Mouse (Mus musculus) midbrain, embryonic 12.5 days (tissue): ENCODE results near the gene Zpbp. TPM values are rescaled to one million over a fixed set of nuclear protein-coding genes. Genes with fewer than 3 reads are reported as not detected.

Experiments used
- ATAC-seq: fragments of 200-750 bp; cut with Nextera tagmentation; 2 replicates; pipeline ENCODE4 v1.8.0; 2017; ENCODE audit warnings: low read depth, moderate TSS enrichment, moderate library complexity; ENCODE audit not compliant: low FRiP score
- H3K27ac ChIP-seq: fragments of 300-500 bp; sonication (generic); replicated peaks from 2 replicates; pipeline ENCODE4 v1.5.1; 2016; ENCODE audit warnings: mild to moderate bottlenecking
- H3K27me3 ChIP-seq: fragments of 300-500 bp; sonication (generic); 2 replicates; pipeline ENCODE4 v1.6.1; 2016; ENCODE audit warnings: mild to moderate bottlenecking
- H3K36me3 ChIP-seq: fragments of 300-500 bp; sonication (generic); 2 replicates; pipeline ENCODE4 v1.6.1; 2016
- H3K4me1 ChIP-seq: fragments of 300-500 bp; sonication (generic); 2 replicates; pipeline ENCODE4 v1.6.1; 2016
- H3K4me2 ChIP-seq: fragments of 300-500 bp; sonication (generic); replicated peaks from 2 replicates; pipeline ENCODE4 v1.6.1; 2016; ENCODE audit warnings: mild to moderate bottlenecking, moderate library complexity
- H3K4me3 ChIP-seq: fragments of 300-500 bp; sonication (generic); 2 replicates; pipeline ENCODE4 v1.5.1; 2016; ENCODE audit warnings: mild to moderate bottlenecking
- H3K9ac ChIP-seq: fragments of 300-500 bp; sonication (generic); replicated peaks from 2 replicates; pipeline ENCODE4 v1.6.1; 2016; ENCODE audit warnings: mild to moderate bottlenecking, moderate library complexity
- H3K9me3 ChIP-seq: fragments of 300-500 bp; sonication (generic); 2 replicates; pipeline ENCODE4 v1.6.1; 2016; ENCODE audit warnings: mild to moderate bottlenecking
- WGBS: fragments of 180-500 bp; shearing (Covaris S2); methylation state at CpG from one replicate; pipeline ENCODE4 v1.1.7; 2016; 5-methylcytosine and 5-hydroxymethylcytosine counted together
- polyA plus RNA-seq: library from polyadenylated mRNA; unstranded; fragments of >200 nt; fragmentation: Nextera tagmentation; extraction: Ambion mirVana; gene quantifications from 2 replicates; pipeline ENCODE4 v1.2.1, GENCODE M21; 2016

Gene Zpbp
- polyA plus RNA-seq: 0.73 and 0.92 TPM in 2 replicates

DNA sequence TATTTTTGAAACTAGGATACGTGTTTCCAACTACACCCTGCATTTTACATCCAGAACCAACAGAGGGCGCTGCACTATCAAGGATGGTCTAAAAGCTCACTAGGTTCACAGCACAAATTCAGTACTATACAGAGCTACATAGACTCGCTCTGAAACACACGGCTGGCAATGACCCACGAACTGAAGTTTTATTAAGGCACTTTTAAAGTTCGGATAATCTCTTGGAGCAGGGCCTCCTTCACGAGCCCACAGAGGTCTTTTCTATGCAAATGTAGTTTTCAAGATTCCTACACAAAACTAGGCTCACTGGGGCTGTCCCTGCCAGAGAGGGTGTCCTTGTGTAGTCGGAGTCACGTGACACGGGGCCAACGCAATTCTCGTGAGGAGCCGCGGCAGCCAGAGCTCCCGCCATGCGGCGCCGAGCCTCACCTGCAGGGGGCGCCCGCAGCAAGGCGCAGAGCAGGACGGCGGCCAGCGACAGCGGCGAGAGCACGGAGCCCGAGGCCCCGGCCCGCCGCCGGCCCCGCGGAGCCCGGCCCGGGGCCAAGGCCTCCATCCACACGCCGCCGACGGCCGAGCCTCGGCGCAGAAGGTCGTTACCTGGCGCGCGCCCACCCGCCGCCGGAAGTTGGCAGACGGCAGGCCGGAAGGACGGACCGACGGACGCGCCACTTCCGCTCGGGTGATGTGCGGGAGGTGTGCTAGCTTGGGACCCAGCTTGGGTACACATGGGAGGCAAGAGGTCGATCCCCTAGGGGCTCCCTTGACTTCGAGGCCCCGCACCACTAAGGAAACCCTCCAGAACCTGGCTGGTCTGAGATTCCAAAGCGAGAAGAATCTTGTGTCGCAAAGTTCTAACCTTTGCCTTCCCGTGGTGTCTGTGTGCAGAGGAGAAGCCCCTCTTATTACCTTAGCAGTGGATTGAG is at the start of gene Zpbp, which contains the start of gene Spata48:
TSS of gene Zpbp (minus strand) at position 774 of the 926 bp plus-strand sequence.
TSS of gene Spata48 (plus strand) at position 460 of the 926 bp plus-strand sequence.
- Histone ChIP-seq H3K4me1 (no peaks in the 10 kb centered on the region), H3K4me2 (peak within 1 kb of the TSS; percentile 68), H3K36me3 (no peaks in the 10 kb centered on the region), H3K27ac (peak within 1 kb of the TSS; percentile 75), H3K9ac (peak within 1 kb of the TSS; percentile 62), H3K9me3 (no peaks in the 10 kb centered on the region), H3K27me3 (no peaks in the 10 kb centered on the region), H3K4me3 (peak within 1 kb of the TSS; percentile 62)
- 4% methylated on average over 62 of the region's 66 CpGs for WGBS
- peak; percentile 97 for ATAC-seq

DNA sequence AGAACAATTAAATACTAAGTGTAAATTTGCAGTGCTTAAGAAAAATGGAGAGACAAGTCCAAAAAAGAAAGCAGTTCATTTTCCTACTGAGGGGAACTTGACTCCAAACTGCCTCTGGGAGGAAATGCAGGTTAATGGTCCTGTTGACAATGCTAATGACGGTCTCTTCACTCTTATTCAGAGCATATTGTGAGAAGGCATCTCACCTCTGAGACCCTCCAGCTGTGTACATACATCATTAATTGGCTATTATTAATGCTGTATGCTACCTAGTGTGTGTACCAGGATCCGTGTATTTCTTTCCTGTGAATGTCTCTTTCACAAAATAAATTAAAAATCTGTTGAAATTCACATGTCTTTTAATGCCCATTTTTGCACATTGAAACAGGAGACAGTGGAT is 47.2 kb upstream of the Zpbp start:
- Histone ChIP-seq H3K36me3 (no peaks in the 10 kb centered on the region), H3K27ac (no peak overlapping the region), H3K27me3 (no peaks in the 10 kb centered on the region), H3K4me2 (no peak overlapping the region), H3K4me1 (no peaks in the 10 kb centered on the region), H3K4me3 (no peak overlapping the region), H3K9ac (no peak overlapping the region), H3K9me3 (no peaks in the 10 kb centered on the region)
- WGBS: 68% methylated on average over 2 of the region's 2 CpGs
- no peak for ATAC-seq

DNA sequence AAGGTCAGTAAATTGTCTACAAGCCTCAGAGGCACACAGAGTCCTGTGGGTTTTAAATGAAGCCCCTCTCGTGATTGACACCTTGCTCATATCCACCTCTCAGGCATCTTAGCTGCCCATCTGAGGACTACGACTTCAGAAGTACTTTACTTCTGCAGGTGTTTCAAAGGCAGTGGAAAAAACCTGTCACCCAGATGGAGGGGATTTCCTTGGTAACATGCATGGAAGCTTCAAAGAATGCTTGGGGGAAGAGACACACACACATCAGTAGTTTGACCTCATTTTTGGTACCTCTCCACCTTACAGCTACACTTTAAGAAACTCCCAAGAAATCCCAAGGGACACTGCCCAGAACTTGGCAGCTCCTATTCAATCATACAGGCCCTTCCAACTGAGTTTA is 44.0 kb upstream of the Zpbp start:
- Histone ChIP-seq H3K4me1 (no peaks in the 10 kb centered on the region), H3K4me2 (no peak overlapping the region), H3K4me3 (no peak overlapping the region), H3K27ac (no peak overlapping the region), H3K36me3 (no peaks in the 10 kb centered on the region), H3K27me3 (no peaks in the 10 kb centered on the region), H3K9me3 (no peaks in the 10 kb centered on the region), H3K9ac (no peak overlapping the region)
- no peak for ATAC-seq
- 76% methylated on average over 2 of the region's 2 CpGs for WGBS

DNA sequence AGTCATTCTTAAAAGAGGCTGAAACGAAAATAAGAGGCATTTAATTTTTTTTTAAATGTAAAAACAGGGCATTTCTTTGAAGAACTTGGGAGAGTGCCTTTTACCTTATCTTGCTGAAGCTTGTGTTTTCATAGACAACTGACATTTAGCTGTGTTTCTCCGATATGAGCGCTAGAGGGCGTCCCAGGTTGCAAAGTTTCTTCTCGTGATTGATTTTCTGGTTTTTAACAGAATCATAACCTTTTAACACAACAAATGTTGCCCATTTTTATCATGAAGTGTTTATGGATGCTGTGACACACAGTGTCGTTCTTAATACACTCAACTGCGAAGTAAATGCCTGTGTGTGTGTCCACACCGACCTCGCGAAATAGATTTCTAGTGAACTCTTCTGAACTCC is 37.7 kb upstream of the Zpbp start:
- no peak overlapping the region for H3K4me2 ChIP-seq
- ATAC-seq: no peak
- no peak overlapping the region for H3K4me3 ChIP-seq

DNA sequence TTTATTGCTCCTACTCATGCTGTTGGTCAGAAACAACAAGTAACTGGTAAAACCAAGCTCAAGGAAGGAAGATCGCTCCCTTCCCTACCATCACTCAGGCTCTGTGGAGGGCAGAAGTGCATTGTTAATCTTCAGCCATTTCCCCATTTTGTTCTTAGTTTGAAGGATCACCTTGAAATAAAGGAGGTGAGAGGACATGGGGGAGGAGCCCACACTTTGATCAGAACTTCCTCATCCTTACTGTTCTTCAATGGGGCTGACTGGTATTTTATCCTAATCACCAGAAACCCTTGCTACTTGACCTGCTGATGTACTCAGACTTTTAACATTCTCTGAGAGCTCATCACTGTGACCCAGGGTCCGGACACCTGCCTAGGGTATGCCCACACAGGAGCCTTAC is 33.5 kb upstream of the Zpbp start:
- Histone ChIP-seq H3K27me3 (no peaks in the 10 kb centered on the region), H3K4me3 (no peak overlapping the region), H3K36me3 (no peaks in the 10 kb centered on the region), H3K9me3 (no peaks in the 10 kb centered on the region), H3K4me2 (no peak overlapping the region), H3K27ac (no peak overlapping the region), H3K4me1 (no peaks in the 10 kb centered on the region), H3K9ac (no peak overlapping the region)
- no peak for ATAC-seq
- WGBS: 90% methylated on average over 2 of the region's 2 CpGs

More for the DNA sequence above, 37.7 kb upstream of the Zpbp start:
- no peaks in the 10 kb centered on the region for H3K4me1 ChIP-seq
- 24% methylated on average over 10 of the region's 10 CpGs for WGBS
- H3K36me3 ChIP-seq: no peaks in the 10 kb centered on the region
- H3K27ac ChIP-seq: no peak overlapping the region
- no peaks in the 10 kb centered on the region for H3K9me3 ChIP-seq
- H3K9ac ChIP-seq: no peak overlapping the region
- no peaks in the 10 kb centered on the region for H3K27me3 ChIP-seq

DNA sequence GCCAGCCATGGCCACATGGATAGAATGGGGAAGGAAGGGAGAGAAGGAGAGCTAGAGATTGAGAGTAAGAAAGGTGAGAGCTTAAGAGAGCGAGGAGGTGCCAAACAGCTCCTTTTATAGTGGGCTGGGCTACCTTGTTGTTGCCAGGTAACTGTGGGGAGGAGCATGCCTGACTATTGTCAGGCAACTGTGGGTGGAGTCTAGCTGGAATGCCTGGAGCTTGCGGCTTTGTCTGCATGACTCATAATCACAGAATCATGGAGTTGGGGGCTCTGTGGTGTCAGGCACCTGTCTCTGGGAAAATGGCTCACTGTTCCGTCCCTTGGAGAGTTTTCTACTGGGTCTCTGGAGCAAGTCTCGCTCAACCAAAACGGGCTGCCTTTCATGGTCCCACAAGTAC is 29.8 kb upstream of the Zpbp start:
- no peak overlapping the region for H3K4me2 ChIP-seq
- no peaks in the 10 kb centered on the region for H3K36me3 ChIP-seq
- H3K27me3 ChIP-seq: no peaks in the 10 kb centered on the region
- H3K9me3 ChIP-seq: no peaks in the 10 kb centered on the region
- H3K4me1 ChIP-seq: no peaks in the 10 kb centered on the region
- WGBS: 66% methylated on average over 5 of the region's 5 CpGs
- H3K9ac ChIP-seq: no peak overlapping the region
- no peak overlapping the region for H3K27ac ChIP-seq
- H3K4me3 ChIP-seq: no peak overlapping the region
- no peak for ATAC-seq

DNA sequence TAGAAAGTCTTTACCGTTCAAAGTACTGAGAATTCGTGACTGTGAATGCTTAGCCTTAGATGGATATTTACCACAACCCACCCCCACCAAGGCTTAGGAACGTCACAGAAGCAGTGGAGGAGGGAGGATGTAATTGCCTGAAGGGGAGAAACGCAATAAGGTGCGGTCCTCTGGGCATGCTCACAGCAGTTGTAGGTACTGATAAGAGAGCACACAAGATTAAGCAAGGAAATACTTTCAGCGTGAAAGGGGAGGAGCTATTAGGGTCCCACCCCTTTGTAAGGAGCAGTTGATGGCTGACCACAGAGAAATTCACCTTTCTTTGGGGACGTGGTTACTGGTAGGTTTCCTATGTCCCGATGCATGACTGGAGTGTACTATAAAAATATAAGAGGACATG is 22.2 kb upstream of the Zpbp start:
- H3K4me3 ChIP-seq: no peak overlapping the region
- no peak overlapping the region for H3K9ac ChIP-seq
- no peaks in the 10 kb centered on the region for H3K4me1 ChIP-seq
- WGBS: 56% methylated on average over 8 of the region's 8 CpGs
- no peaks in the 10 kb centered on the region for H3K36me3 ChIP-seq
- no peaks in the 10 kb centered on the region for H3K27me3 ChIP-seq
- no peak overlapping the region for H3K4me2 ChIP-seq
- no peak for ATAC-seq
- H3K27ac ChIP-seq: no peak overlapping the region
- H3K9me3 ChIP-seq: no peaks in the 10 kb centered on the region

DNA sequence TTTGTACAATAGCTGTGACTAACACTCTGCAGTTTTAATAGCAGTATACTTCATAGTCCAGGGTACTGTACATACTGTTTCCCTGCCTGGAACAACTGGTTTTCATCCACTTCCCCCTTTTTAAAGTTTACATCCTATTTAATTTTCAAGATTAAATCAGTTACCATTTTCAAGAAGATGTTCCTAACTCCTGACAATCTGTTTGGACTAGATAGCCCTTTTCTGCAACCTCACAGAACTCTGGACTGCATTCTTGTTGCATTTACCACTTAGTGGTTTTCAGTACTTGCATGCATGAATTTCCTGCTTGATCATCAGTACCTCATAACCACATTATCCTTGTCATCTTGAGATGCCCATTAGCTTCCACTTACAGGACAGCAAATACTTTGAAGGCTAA is 6.7 kb upstream of the Zpbp start:
- Histone ChIP-seq H3K27ac (no peak overlapping the region), H3K9ac (no peak overlapping the region), H3K4me1 (no peaks in the 10 kb centered on the region), H3K27me3 (no peaks in the 10 kb centered on the region), H3K4me3 (no peak overlapping the region), H3K4me2 (no peak overlapping the region), H3K9me3 (no peaks in the 10 kb centered on the region), H3K36me3 (no peaks in the 10 kb centered on the region)
- no peak for ATAC-seq

DNA sequence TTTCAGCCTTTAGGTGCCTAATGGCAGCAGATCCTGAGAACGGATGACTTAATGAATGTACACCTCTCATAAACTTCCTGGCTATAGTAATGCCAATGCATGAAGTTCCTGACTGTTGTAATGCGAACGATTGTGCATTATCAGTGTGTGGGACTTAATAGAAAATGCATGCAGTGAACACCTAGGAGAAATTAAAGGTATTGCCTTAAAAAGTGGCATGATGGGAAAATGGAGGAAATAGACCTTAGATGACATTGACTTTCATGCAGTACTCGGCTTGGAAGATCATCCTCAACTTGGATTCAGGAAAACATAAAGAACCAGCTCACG is 318 bp upstream of the Zpbp start:
- H3K36me3 ChIP-seq: no peaks in the 10 kb centered on the region
- H3K4me3 ChIP-seq: peak overlapping the region; percentile 62
- peak overlapping the region; percentile 75 for H3K27ac ChIP-seq
- 86% methylated on average over 5 of the region's 5 CpGs for WGBS
- H3K9me3 ChIP-seq: no peaks in the 10 kb centered on the region
- no peaks in the 10 kb centered on the region for H3K4me1 ChIP-seq
- peak overlapping the region; percentile 62 for H3K9ac ChIP-seq
- peak overlapping the region; percentile 68 for H3K4me2 ChIP-seq
- H3K27me3 ChIP-seq: no peaks in the 10 kb centered on the region
- ATAC-seq: no peak

DNA sequence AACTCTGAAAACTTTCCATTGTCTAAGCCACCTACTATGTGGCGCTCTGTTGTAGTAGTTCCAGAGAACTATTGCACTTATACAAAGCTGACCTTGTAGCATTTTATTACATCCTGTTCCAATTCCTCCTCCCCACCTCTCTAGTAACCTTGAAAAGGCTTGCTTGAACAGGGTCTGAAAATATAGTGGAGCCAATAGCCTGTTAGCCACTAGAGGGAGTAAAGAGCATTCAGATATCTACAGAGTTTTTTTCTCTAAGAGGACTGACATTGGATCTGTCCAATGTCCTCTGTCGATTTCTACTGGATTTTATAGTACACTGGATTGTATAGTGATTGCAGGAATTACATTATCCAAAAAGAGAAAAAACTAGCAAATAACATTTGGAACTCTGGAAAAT is 7.2 kb downstream of the Zpbp start:
- Histone ChIP-seq H3K4me2 (no peak overlapping the region), H3K27ac (no peak overlapping the region), H3K36me3 (no peaks in the 10 kb centered on the region), H3K9ac (no peak overlapping the region), H3K9me3 (no peaks in the 10 kb centered on the region), H3K4me3 (no peak overlapping the region), H3K4me1 (no peaks in the 10 kb centered on the region), H3K27me3 (no peaks in the 10 kb centered on the region)
- ATAC-seq: 0 out of 2 replicates have a peak, but pooled peaks have one; percentile 47
- WGBS: 36% methylated on average over 2 of the region's 2 CpGs

DNA sequence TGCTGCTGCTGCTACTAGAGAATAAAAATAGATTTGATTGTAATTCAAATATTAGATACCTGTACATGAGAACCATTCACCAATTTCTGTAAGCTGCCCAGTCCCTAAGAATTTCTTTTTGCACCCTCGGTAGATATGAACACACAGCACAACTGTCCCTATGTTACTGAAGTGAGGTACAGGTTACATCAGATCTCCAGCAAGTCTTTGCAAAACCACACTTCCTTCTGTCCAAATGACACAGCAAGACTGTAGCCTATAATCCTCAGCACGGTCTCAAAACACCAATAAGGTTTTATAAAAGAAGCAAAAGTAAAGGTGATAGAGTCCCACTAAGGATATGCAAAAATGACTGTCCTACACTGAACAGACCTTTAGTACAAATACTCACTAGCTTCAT is 44.9 kb downstream of the Zpbp start:
- no peaks in the 10 kb centered on the region for H3K9me3 ChIP-seq
- no peak overlapping the region for H3K4me2 ChIP-seq
- no peak overlapping the region for H3K9ac ChIP-seq
- no peaks in the 10 kb centered on the region for H3K4me1 ChIP-seq
- no peaks in the 10 kb centered on the region for H3K36me3 ChIP-seq
- no peak overlapping the region for H3K4me3 ChIP-seq
- ATAC-seq: no peak
- 82% methylated on average over 2 of the region's 2 CpGs for WGBS
- H3K27me3 ChIP-seq: no peaks in the 10 kb centered on the region
- H3K27ac ChIP-seq: no peak overlapping the region

DNA sequence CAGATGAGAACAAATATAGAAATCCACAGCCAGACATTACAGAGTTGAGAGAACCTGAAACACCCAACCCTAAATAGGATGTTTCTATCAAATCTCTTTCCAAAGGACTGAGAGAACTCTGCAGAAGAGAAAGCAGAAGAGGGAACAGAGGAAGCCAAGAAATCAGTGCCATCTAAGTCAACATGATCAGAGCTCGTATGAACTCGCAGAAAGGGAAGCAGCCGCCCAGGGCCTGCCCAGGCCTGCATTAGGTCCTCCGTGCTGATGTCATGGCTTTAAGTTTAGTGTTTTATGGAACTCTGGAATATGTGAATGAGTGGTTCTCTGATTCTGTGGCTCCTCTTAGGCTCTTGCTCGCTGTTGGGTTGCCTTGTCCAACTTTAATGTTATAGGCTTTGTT is 48.0 kb downstream of the Zpbp start:
- Histone ChIP-seq H3K27ac (no peak overlapping the region), H3K4me1 (no peaks in the 10 kb centered on the region), H3K36me3 (no peaks in the 10 kb centered on the region), H3K4me3 (no peak overlapping the region), H3K4me2 (no peak overlapping the region), H3K27me3 (no peaks in the 10 kb centered on the region), H3K9me3 (no peaks in the 10 kb centered on the region), H3K9ac (no peak overlapping the region)
- ATAC-seq: no peak
- 81% methylated on average over 5 of the region's 5 CpGs for WGBS

DNA sequence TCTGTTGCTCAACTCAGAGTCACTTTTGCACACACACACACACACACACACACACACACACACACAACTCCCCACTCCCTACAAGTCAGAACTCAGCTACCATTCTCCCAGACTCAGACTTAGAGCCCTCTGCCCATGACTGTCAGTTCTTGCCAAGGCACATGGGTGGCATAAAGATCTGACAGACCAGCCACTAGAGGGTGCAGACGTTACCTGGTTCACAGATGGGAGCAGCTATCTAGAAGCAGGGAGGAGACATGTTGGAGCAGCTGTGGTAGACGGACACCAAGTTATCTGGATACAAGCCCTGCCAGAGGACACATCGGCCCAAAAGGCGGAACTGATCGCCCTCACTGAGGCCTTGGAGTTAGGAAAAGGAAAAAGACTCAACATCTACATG is 67.5 kb downstream of the Zpbp start:
- Histone ChIP-seq H3K4me1 (no peaks in the 10 kb centered on the region), H3K9me3 (no peaks in the 10 kb centered on the region), H3K36me3 (no peaks in the 10 kb centered on the region), H3K27ac (no peak overlapping the region), H3K4me2 (no peak overlapping the region), H3K4me3 (no peak overlapping the region), H3K9ac (no peak overlapping the region), H3K27me3 (no peaks in the 10 kb centered on the region)
- WGBS: 87% methylated on average over 5 of the region's 5 CpGs
- no peak for ATAC-seq
